ENCODE assay signal across 32 mouse cellular contexts in the genomic region with DNA sequence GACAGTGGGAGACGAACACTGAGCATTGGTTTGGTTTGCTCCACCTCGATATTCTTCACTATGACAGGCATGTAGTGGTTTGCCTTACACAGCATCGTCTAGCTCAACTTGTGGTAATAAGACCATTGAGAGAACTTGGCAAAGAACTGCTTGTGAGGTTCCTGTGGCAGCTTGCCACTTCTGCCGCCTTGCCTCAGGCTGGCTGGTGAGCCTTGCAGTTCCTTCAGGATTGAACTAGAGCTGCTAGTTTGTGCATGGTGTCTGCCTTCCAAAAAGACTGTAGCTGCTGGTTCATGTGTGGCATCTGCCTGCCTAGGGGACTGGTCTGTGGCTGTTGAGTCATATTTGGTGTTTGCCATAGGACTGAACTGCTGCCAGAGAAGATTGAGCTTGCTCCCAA.
A peak's percentile ranks its signal among the peaks of the same experiment; 100 is the strongest.
DNase-seq lines count a peak whose midpoint lies in the region; ATAC-seq and TF ChIP-seq lines count a peak whose summit lies in the region.
"Had no signal": no experiment of that assay in that cellular context is flagged by ENCODE, and none has a peak within 500 bp of the region (broad histone marks: within the 10 kb centered on the region; RNA-seq: fewer than 3 reads in every experiment).

No protein-coding gene starts in this region.

- H3K4me2 ChIP-seq in forebrain, postnatal 0 days (ENCODE audit: low read depth), result no peak overlapping the region
- no peak overlapping the region for H3K4me2 ChIP-seq in forebrain, embryonic 15.5 days (replicated peaks)
- no peak overlapping the region for H3K4me2 ChIP-seq in lung, embryonic 14.5 days
- H3K4me2 ChIP-seq in lung, postnatal 0 days (replicated peaks; ENCODE audit: low read depth, low read length), result no peak overlapping the region
- H3K4me2 ChIP-seq: intestine, embryonic 15.5 days; limb, embryonic 13.5 days; liver, embryonic 11.5 days; neural tube, embryonic 15.5 days had no signal

- ATAC-seq in forebrain, postnatal 0 days, result no peak
- no peak for ATAC-seq in forebrain, embryonic 15.5 days (replicated peaks)
- ATAC-seq in lung, embryonic 14.5 days (ENCODE audit: insufficient read depth), result no peak
- no peak for ATAC-seq in lung, postnatal 0 days
- ATAC-seq: forebrain, embryonic 16.5 days; hindbrain, embryonic 16.5 days; intestine, embryonic 15.5 days had no signal

- H3K27ac ChIP-seq in forebrain, postnatal 0 days (ENCODE audit: low read depth, low read length), result no peak overlapping the region
- H3K27ac ChIP-seq in forebrain, embryonic 15.5 days (replicated peaks), result no peak overlapping the region
- H3K27ac ChIP-seq in lung, embryonic 14.5 days (ENCODE audit: low read depth), result no peak overlapping the region
- no peak overlapping the region for H3K27ac ChIP-seq in lung, postnatal 0 days (ENCODE audit: low read length)
- H3K27ac ChIP-seq: hindbrain, embryonic 10.5 days; intestine, embryonic 15.5 days; kidney, postnatal 0 days; limb, embryonic 13.5 days; macrophage; neural tube, embryonic 15.5 days had no signal

- H3K4me1 ChIP-seq in forebrain, postnatal 0 days (ENCODE audit: insufficient read depth), result no peaks in the 10 kb centered on the region
- H3K4me1 ChIP-seq in forebrain, embryonic 15.5 days, result no peaks in the 10 kb centered on the region
- no peaks in the 10 kb centered on the region for H3K4me1 ChIP-seq in lung, embryonic 14.5 days (ENCODE audit: insufficient read depth)
- no peaks in the 10 kb centered on the region for H3K4me1 ChIP-seq in lung, postnatal 0 days (ENCODE audit: insufficient read depth, low read depth, low read length)
- H3K4me1 ChIP-seq: hindbrain, embryonic 10.5 days; intestine, embryonic 15.5 days; limb, embryonic 13.5 days had no signal

- no peaks in the 10 kb centered on the region for H3K9me3 ChIP-seq in forebrain, postnatal 0 days (ENCODE audit: low read length)
- H3K9me3 ChIP-seq in forebrain, embryonic 15.5 days, result no peaks in the 10 kb centered on the region
- no peaks in the 10 kb centered on the region for H3K9me3 ChIP-seq in lung, embryonic 14.5 days (ENCODE audit: low read depth, low read length)
- no peaks in the 10 kb centered on the region for H3K9me3 ChIP-seq in lung, postnatal 0 days (ENCODE audit: low read length)
- H3K9me3 ChIP-seq: G1E; hindbrain, embryonic 10.5 days; intestine, embryonic 15.5 days; limb, embryonic 13.5 days; neural tube, embryonic 15.5 days had no signal

- H3K27me3 ChIP-seq in forebrain, postnatal 0 days (ENCODE audit: insufficient read depth, low read length), result no peaks in the 10 kb centered on the region
- H3K27me3 ChIP-seq in forebrain, embryonic 15.5 days, result no peaks in the 10 kb centered on the region
- H3K27me3 ChIP-seq in lung, embryonic 14.5 days (ENCODE audit: insufficient read depth, low read length), result no peaks in the 10 kb centered on the region
- no peaks in the 10 kb centered on the region for H3K27me3 ChIP-seq in lung, postnatal 0 days (replicated peaks; ENCODE audit: insufficient read depth, low read length)
- H3K27me3 ChIP-seq: intestine, embryonic 15.5 days; limb, embryonic 13.5 days had no signal

- no peak for TF ChIP-seq CTCF in forebrain, postnatal 0 days (IDR thresholded peaks at IDR 0.05; ENCODE audit: low read depth)
- no peak for TF ChIP-seq CTCF in lung, embryonic 14.5 days (IDR thresholded peaks at IDR 0.05; ENCODE audit: low read depth)
- TF ChIP-seq CTCF in lung, postnatal 0 days (IDR thresholded peaks at IDR 0.05), result no peak

- no peak overlapping the region for H3K4me3 ChIP-seq in forebrain, postnatal 0 days (ENCODE audit: low read depth, low read length)
- no peak overlapping the region for H3K4me3 ChIP-seq in forebrain, embryonic 15.5 days
- no peak overlapping the region for H3K4me3 ChIP-seq in lung, embryonic 14.5 days (ENCODE audit: low read depth, low read length)
- no peak overlapping the region for H3K4me3 ChIP-seq in lung, postnatal 0 days (ENCODE audit: low read depth, low read length)
- H3K4me3 ChIP-seq: hindbrain, embryonic 10.5 days; intestine, embryonic 15.5 days; limb, embryonic 13.5 days; neural tube, embryonic 15.5 days had no signal

- 64% methylated on average over 4 of the region's 4 CpGs for WGBS in forebrain, postnatal 0 days
- 59% methylated on average over 4 of the region's 4 CpGs for WGBS in forebrain, embryonic 15.5 days
- 71% methylated on average over 4 of the region's 4 CpGs for WGBS in lung, embryonic 14.5 days
- 68% methylated on average over 4 of the region's 4 CpGs for WGBS in lung, postnatal 0 days

- DNase-seq in forebrain, postnatal 0 days, result peak; percentile 52
- DNase-seq in lung, embryonic 14.5 days, result peak; percentile 46
- no peak for DNase-seq in lung, adult 18-20 months
- DNase-seq in Muller cell, postnatal 12 days (ENCODE audit: inconsistent ontology term), result peak; percentile 16
- peak; percentile 63 for DNase-seq in brain, adult 2 months (ENCODE audit: low read depth, low spot score)
- no peak for DNase-seq in lung, postnatal 0 days (ENCODE audit: low spot score)
- DNase-seq: adrenal gland, adult 2 months; adrenal gland, postnatal 36 days; cerebellum, adult 11 months; cerebellum, adult 9-10 months; gastrocnemius, postnatal 14 days; heart, postnatal 14 days; kidney, adult 2 months; kidney, postnatal 4 days; layer of hippocampus, postnatal 36 days; lung, postnatal 10 days; midbrain, embryonic 14.5 days; retina, postnatal 1 day; right cerebral cortex, postnatal 25 days; thymus, adult 2 months; thymus, postnatal 36 days had no signal

- H3K36me3 ChIP-seq in forebrain, postnatal 0 days (ENCODE audit: insufficient read depth), result no peaks in the 10 kb centered on the region
- H3K36me3 ChIP-seq in forebrain, embryonic 15.5 days, result no peaks in the 10 kb centered on the region
- no peaks in the 10 kb centered on the region for H3K36me3 ChIP-seq in lung, embryonic 14.5 days (ENCODE audit: insufficient read depth)
- H3K36me3 ChIP-seq in lung, postnatal 0 days (ENCODE audit: insufficient read depth, low read length), result no peaks in the 10 kb centered on the region
- H3K36me3 ChIP-seq: G1E; hindbrain, embryonic 10.5 days; intestine, embryonic 15.5 days; limb, embryonic 13.5 days; neural tube, embryonic 15.5 days had no signal

- TF ChIP-seq EP300 in lung, postnatal 0 days (IDR thresholded peaks at IDR 0.05), result no peak

- H3K9ac ChIP-seq in forebrain, postnatal 0 days, result no peak overlapping the region
- no peak overlapping the region for H3K9ac ChIP-seq in forebrain, embryonic 15.5 days (replicated peaks)
- H3K9ac ChIP-seq in lung, embryonic 14.5 days, result no peak overlapping the region
- H3K9ac ChIP-seq in lung, postnatal 0 days (replicated peaks; ENCODE audit: low read depth), result no peak overlapping the region
- H3K9ac ChIP-seq: intestine, embryonic 15.5 days; limb, embryonic 13.5 days; neural tube, embryonic 15.5 days had no signal

Comparison
In these comparisons a context has a peak if more than half of its experiments do, and no peak if none do; other contexts are left out.
1. DNase-seq: peak in forebrain, postnatal 0 days (single experiment), lung, embryonic 14.5 days (single experiment), Muller cell, postnatal 12 days (single experiment) and brain, adult 2 months (single experiment); none in lung, adult 18-20 months (0 of 2) and lung, postnatal 0 days (single experiment).